Mouse (Mus musculus) ES-E14 (cell line): ENCODE results near the gene Fdxacb1. TPM values are rescaled to one million over a fixed set of nuclear protein-coding genes. Genes with fewer than 3 reads are reported as not detected.
A peak's percentile ranks its signal among the peaks of the same experiment; 100 is the strongest.

Experiments used
- DNase-seq: peaks from one replicate; pipeline ENCODE4 v3.0.0-alpha.2; 2013; ENCODE audit warnings: low read depth, low spot score
- H3K27ac ChIP-seq: 2 replicates; pipeline ENCODE4 v1.5.1; 2012; ENCODE audit warnings: low read depth, mild to moderate bottlenecking, low read length, moderate library complexity, mixed read lengths; ENCODE audit not compliant: poor library complexity, insufficient read depth, severe bottlenecking
- H3K36me3 ChIP-seq: 2 replicates; pipeline ENCODE4 v1.6.1; 2012; ENCODE audit warnings: mild to moderate bottlenecking, low read length, moderate library complexity, mixed read lengths; ENCODE audit not compliant: control insufficient read depth, poor library complexity, insufficient read depth, severe bottlenecking
- H3K4me1 ChIP-seq, 2 experiments: fragments of 150-350 bp in 1 of 2; sonication (generic) in 1 of 2; 2 replicates each; pipeline ENCODE4 v1.6.1; 2012; ENCODE audit warnings: low read length in 2 of 2, mild to moderate bottlenecking in 1 of 2, mixed read lengths in 1 of 2; ENCODE audit not compliant: control insufficient read depth in 2 of 2, insufficient read depth in 2 of 2, poor library complexity in 1 of 2
- H3K4me3 ChIP-seq, 2 experiments: fragments of 150-350 bp in 1 of 2; sonication (generic) in 1 of 2; 2 replicates each; pipeline ENCODE4 v1.5.1; 2012; ENCODE audit warnings: low read length in 2 of 2, low read depth in 1 of 2, mild to moderate bottlenecking in 1 of 2, mixed read lengths in 1 of 2; ENCODE audit not compliant: insufficient read depth in 1 of 2, poor library complexity in 1 of 2, severe bottlenecking in 1 of 2
- H3K9ac ChIP-seq: 2 replicates; pipeline ENCODE4 v1.6.1; 2012; ENCODE audit warnings: low read depth, mild to moderate bottlenecking, low read length, mixed read lengths; ENCODE audit not compliant: poor library complexity, insufficient read depth, severe bottlenecking
- H3K9me3 ChIP-seq: fragments of 150-350 bp; sonication (generic); 2 replicates; pipeline ENCODE4 v1.6.1; 2012; ENCODE audit warnings: low read depth, mild to moderate bottlenecking, low read length; ENCODE audit not compliant: control insufficient read depth, insufficient read depth
- CHD2 ChIP-seq: IDR thresholded peaks from 2 replicates; pipeline ENCODE4 v1.6.1; 2014; ENCODE audit warnings: mild to moderate bottlenecking, low read depth, low read length, inconsistent platforms
- HCFC1 ChIP-seq: IDR thresholded peaks from 2 replicates; pipeline ENCODE4 v1.6.1; 2012; ENCODE audit warnings: low read length, inconsistent platforms, borderline replicate concordance; ENCODE audit not compliant: insufficient read depth
- MAFK ChIP-seq: IDR thresholded peaks from 2 replicates; pipeline ENCODE4 v1.6.1; 2014; ENCODE audit warnings: mild to moderate bottlenecking, low read depth, low read length, inconsistent platforms; ENCODE audit not compliant: insufficient read depth
- ZC3H11A ChIP-seq: IDR thresholded peaks from 2 replicates; pipeline ENCODE4 v1.6.1; 2012; ENCODE audit warnings: low read depth, mild to moderate bottlenecking, inconsistent platforms, low read length, borderline replicate concordance
- ZNF384 ChIP-seq: IDR thresholded peaks from 2 replicates; pipeline ENCODE4 v1.6.1; 2012; ENCODE audit warnings: low read depth, low read length, inconsistent platforms
- in situ Hi-C, 2 experiments: fragments of 600-800 bp; cut with MboI; formaldehyde crosslinking; loops; one replicate each; pipeline ENCODE4 v1.15.1; 2025; ENCODE audit warnings: low sequenced_read_pairs in 2 of 2, inconsistent platforms in 1 of 2; ENCODE audit not compliant: unreplicated experiment in 2 of 2
- total RNA-seq: library from RNA; depleted of rRNA; stranded (reverse); fragments of 300-350 nt; gene quantifications from 2 replicates; pipeline ENCODE4 v1.2.3, GENCODE M21; 2012

The Fdxacb1 gene
- total RNA-seq, 1 experiment: 5.8 TPM

- Histone ChIP-seq H3K4me3 (no peak overlapping the region), H3K36me3 (no peaks in the 10 kb centered on the region), H3K9me3 (no peaks in the 10 kb centered on the region), H3K4me1 (no peaks in the 10 kb centered on the region), H3K9ac (no peak overlapping the region), H3K27ac (no peak overlapping the region)
- DNase-seq: no peak
- in situ Hi-C loops: no loop called here
- TF ChIP-seq ZC3H11A (no peak), ZNF384 (no peak), HCFC1 (no peak), MAFK (no peak), CHD2 (no peak)
These were observed 6.4 kb upstream of the Fdxacb1 start for GRCm38 (mm10) chr9:50761520-50762243.

- no peak overlapping the region for H3K27ac ChIP-seq
- no peaks in the 10 kb centered on the region for H3K36me3 ChIP-seq
- TF ChIP-seq ZC3H11A (no peak), CHD2 (no peak), ZNF384 (no peak), HCFC1 (no peak), MAFK (no peak)
- no peaks in the 10 kb centered on the region for H3K4me1 ChIP-seq
- in situ Hi-C loops: no loop called here
- no peaks in the 10 kb centered on the region for H3K9me3 ChIP-seq
- H3K9ac ChIP-seq: no peak overlapping the region
- DNase-seq: no peak
- no peak overlapping the region for H3K4me3 ChIP-seq
These were observed 4.7 kb upstream of the Fdxacb1 start for GRCm38 (mm10) chr9:50763331-50763730.

GRCm38 (mm10) chr9:50767531-50768106, 417 bp upstream of the Fdxacb1 start:
- in situ Hi-C loops: no loop called here
- Histone ChIP-seq H3K36me3 (0 out of 2 replicates have a peak, but pooled peaks cover 2% of the 10 kb centered on the region), H3K4me3 (peak overlapping the region; percentile 84 to 85), H3K4me1 (no peaks in the 10 kb centered on the region; a peak in 1 of 4 replicates), H3K27ac (peak overlapping the region; percentile 69; the same call in 1 of the 2 replicates), H3K9me3 (no peaks in the 10 kb centered on the region), H3K9ac (peak overlapping the region; percentile 87)
- no peak for DNase-seq
- no peak for TF ChIP-seq ZC3H11A
- no peak for TF ChIP-seq CHD2
- no peak for TF ChIP-seq MAFK
- no peak for TF ChIP-seq HCFC1
- no peak for TF ChIP-seq ZNF384

- Histone ChIP-seq H3K27ac (no peak overlapping the region), H3K4me1 (peaks cover 0 to 2% of the 10 kb centered on the region in 2 experiments; a peak in 1 of 4 replicates), H3K4me3 (no peak overlapping the region), H3K9me3 (no peaks in the 10 kb centered on the region), H3K9ac (no peak overlapping the region), H3K36me3 (0 out of 2 replicates have a peak, but pooled peaks cover 2% of the 10 kb centered on the region)
- TF ChIP-seq MAFK (no peak), HCFC1 (no peak), ZNF384 (no peak), ZC3H11A (no peak), CHD2 (no peak)
- in situ Hi-C loops: no loop called here
- no peak for DNase-seq
These were observed 2.0 kb downstream of the Fdxacb1 start for GRCm38 (mm10) chr9:50770011-50770410.
